Mouse (Mus musculus): ENCODE results near the gene Selenoh.

DNA sequence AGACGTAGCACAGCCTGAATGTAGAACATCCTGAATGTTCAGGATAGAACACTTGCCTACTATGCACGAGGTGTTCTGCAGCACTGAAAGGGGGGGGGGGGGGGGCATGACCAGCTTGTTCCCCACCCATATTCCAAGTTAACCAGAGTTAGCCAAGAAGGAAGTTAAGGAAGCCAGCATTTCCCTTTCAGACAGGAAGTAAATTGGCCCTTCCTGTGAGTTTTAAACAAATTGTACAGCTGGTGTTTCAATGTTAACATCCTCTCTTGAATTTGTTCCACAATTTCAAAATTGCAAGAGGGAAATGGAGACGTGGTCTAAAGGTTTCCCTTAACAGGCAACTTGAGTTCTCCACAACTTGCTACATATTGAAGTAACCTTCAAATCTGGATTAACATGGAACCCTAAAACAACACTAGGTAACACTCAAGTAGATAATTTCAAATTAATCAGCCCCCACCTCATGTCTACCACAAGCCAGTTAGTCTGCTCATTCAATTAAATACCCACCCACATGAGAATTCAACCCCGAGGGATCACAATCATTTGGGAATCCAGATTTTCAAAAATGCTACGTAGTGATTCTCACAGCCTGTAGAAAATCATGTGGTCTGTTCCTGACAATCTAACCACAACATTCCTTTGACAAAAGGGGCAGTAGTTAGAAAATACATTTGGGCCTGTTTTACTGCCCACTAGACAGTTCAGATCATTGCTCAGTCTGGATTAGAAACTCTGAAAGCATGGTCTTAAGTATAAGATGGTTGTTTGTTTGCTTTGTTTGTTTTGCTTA is 31.9 kb downstream of the Selenoh start:
- no peak for TF ChIP-seq CTCF (IDR thresholded peaks at IDR 0.05)
- no peak for TF ChIP-seq POLR2A (IDR thresholded peaks at IDR 0.05; ENCODE audit: insufficient read depth, low read depth, low read length)
- TF ChIP-seq EP300 (IDR thresholded peaks at IDR 0.05; ENCODE audit: insufficient read depth, low read depth, low read length) = no peak

Data from heart, adult 2 months (tissue).